Mouse (Mus musculus): Measurements from ENCODE around the gene Eif3b. TPM values are rescaled to one million over a fixed set of nuclear protein-coding genes. Genes with fewer than 3 reads are reported as not detected.

The Eif3b gene
- polyA plus RNA-seq, 1 experiment: 74.3 TPM

DNA sequence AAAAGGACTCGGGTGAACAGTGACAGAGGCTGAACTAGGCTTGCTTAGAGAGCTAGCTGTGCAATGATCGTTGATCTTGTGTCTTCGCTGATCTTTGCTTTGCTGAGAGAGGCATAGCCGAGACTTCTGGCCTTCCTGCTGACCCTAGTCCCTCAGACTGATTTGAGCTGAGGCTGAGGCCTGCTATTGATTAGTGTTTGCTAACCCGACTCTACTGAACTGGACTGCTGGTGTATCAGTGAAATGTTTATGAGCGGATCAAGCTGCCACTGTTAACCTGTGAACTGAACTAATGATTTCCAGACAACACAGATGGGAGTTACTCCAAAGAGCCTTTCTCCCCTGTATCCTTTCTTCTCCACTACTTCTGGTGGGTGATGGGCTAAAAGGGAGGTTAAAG lies 14.0 kb upstream of the Eif3b start:
- whole genome bisulfite sequencing: 81% methylated on average over 6 of the region's 6 CpGs
- no peak overlapping the region for H3K27ac ChIP-seq (ENCODE audit: insufficient read depth, low read length)
- H3K4me1 ChIP-seq (ENCODE audit: control insufficient read depth, insufficient read depth, low read length): no peaks in the 10 kb centered on the region
- TF ChIP-seq CTCF (IDR thresholded peaks at IDR 0.05; ENCODE audit: borderline replicate concordance, insufficient read depth, low read depth, low read length) (no peak), POLR2A (IDR thresholded peaks at IDR 0.05; ENCODE audit: borderline replicate concordance, insufficient read depth, low read length) (no peak)
- no peaks in the 10 kb centered on the region for H3K27me3 ChIP-seq (ENCODE audit: control insufficient read depth, insufficient read depth, low read length)
- DNase-seq: no peak
- no peak overlapping the region for H3K4me3 ChIP-seq (replicated peaks; ENCODE audit: insufficient read depth, low read depth, low read length)

DNA sequence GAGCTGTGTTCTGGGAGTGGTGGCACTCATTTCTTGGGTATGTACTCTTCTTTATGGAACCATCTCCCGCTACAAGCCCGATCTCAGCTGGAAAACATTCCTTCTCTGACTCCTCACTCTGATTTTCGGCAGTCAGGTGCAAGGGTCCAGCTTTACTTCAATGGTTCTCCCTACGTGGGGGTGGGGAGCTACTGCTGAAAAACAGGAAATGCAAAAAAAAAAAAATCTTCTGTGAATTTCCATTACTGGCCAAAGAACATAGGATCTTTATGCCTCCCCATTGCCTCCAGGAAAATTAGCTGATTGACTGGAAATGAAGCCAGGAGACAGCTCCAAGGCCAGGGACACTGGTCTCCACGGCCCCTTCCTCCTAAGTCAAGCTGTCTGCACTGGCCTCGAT lies 12.5 kb upstream of the Eif3b start:
- 65% methylated on average over 6 of the region's 6 CpGs for WGBS

DNA sequence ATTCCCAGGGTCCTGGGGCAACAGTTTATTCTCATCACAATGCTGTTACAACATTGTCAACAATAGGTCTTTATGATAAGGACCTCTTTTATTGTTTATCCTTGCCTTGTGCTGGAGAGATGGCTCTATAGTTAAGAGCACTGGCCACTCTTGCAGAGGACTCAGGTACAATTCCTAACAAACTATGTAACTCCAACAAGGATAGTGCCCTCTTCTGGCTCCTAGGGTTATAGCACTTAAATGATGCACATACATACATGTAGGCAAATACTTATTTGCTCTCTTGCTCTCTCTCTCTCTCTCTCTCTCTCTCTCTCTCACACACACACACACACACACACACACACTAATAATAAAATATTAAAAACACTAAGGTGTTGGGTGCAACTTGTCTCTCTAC lies 10.3 kb upstream of the Eif3b start:
- no peak overlapping the region for H3K27ac ChIP-seq (ENCODE audit: insufficient read depth, low read length)
- no peak overlapping the region for H3K4me3 ChIP-seq (replicated peaks; ENCODE audit: insufficient read depth, low read depth, low read length)
- no peak for TF ChIP-seq CTCF (IDR thresholded peaks at IDR 0.05; ENCODE audit: borderline replicate concordance, insufficient read depth, low read depth, low read length)
- no peak for DNase-seq
- no peaks in the 10 kb centered on the region for H3K4me1 ChIP-seq (ENCODE audit: control insufficient read depth, insufficient read depth, low read length)
- no peaks in the 10 kb centered on the region for H3K27me3 ChIP-seq (ENCODE audit: control insufficient read depth, insufficient read depth, low read length)

More for the DNA sequence above, 12.5 kb upstream of the Eif3b start:
- no peak for TF ChIP-seq POLR2A (IDR thresholded peaks at IDR 0.05; ENCODE audit: borderline replicate concordance, insufficient read depth, low read length)
- no peak for TF ChIP-seq CTCF (IDR thresholded peaks at IDR 0.05; ENCODE audit: borderline replicate concordance, insufficient read depth, low read depth, low read length)
- Histone ChIP-seq H3K4me1 (ENCODE audit: control insufficient read depth, insufficient read depth, low read length) (no peaks in the 10 kb centered on the region), H3K4me3 (replicated peaks; ENCODE audit: insufficient read depth, low read depth, low read length) (no peak overlapping the region), H3K27ac (ENCODE audit: insufficient read depth, low read length) (no peak overlapping the region), H3K27me3 (ENCODE audit: control insufficient read depth, insufficient read depth, low read length) (no peaks in the 10 kb centered on the region)
- no peak for DNase-seq

DNA sequence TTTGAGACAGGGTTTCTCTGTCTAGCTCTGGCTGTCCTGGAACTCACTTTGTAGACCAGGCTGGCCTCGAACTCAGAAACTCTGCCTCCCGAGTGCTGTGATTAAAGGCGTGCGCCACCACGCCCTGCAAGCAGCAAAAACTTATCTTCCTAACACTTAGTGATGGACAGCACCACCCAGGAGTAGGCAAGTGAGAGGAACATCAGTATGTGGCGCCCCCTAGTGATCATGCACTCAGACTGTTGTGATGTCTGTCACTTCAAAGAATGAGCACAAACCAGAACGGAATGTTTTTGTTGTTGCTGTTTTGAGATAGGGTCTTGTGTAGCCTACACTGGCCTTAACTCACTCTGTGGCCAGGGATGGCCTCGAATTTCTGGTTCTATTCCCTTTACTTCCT lies 7.8 kb upstream of the Eif3b start:
- peak; percentile 27 to 44 for DNase-seq
- 33% methylated on average over 8 of the region's 8 CpGs for WGBS
- Histone ChIP-seq H3K4me1 (ENCODE audit: control insufficient read depth, insufficient read depth, low read length) (no peaks in the 10 kb centered on the region), H3K4me3 (replicated peaks; ENCODE audit: insufficient read depth, low read depth, low read length) (no peak overlapping the region), H3K27ac (ENCODE audit: insufficient read depth, low read length) (no peak overlapping the region), H3K27me3 (ENCODE audit: control insufficient read depth, insufficient read depth, low read length) (no peaks in the 10 kb centered on the region)
- TF ChIP-seq CTCF (IDR thresholded peaks at IDR 0.05; ENCODE audit: borderline replicate concordance, insufficient read depth, low read depth, low read length) (peak; percentile 56; the same call in 1 of the 2 replicates), POLR2A (IDR thresholded peaks at IDR 0.05; ENCODE audit: borderline replicate concordance, insufficient read depth, low read length) (no peak)

DNA sequence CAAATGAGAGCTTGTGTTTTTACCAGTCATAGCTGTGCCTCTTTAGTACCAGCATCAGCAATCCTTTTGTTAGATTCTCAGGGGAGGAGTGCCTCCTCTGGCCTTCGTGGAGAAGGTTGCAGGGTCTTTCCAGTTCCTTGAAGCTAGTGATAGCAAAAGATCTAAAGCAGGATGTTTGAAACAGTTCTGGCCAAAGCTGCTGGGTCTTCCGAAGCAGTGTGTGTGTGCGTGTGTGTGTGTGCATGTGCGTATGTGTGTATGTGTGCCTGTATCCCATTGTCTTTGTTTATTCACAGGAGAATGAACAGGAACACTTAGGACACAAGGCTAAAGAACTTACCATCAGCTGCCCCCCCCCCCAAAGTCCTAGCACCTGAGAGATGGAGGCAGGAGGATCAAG lies 4.5 kb upstream of the Eif3b start:
- Histone ChIP-seq H3K4me3 (replicated peaks; ENCODE audit: insufficient read depth, low read depth, low read length) (no peak overlapping the region), H3K4me1 (ENCODE audit: control insufficient read depth, insufficient read depth, low read length) (no peaks in the 10 kb centered on the region), H3K27ac (ENCODE audit: insufficient read depth, low read length) (no peak overlapping the region), H3K27me3 (ENCODE audit: control insufficient read depth, insufficient read depth, low read length) (no peaks in the 10 kb centered on the region)
- WGBS: 67% methylated on average over 4 of the region's 4 CpGs
- TF ChIP-seq CTCF (IDR thresholded peaks at IDR 0.05; ENCODE audit: borderline replicate concordance, insufficient read depth, low read depth, low read length): no peak
- TF ChIP-seq POLR2A (IDR thresholded peaks at IDR 0.05; ENCODE audit: borderline replicate concordance, insufficient read depth, low read length): no peak
- no peak for DNase-seq

DNA sequence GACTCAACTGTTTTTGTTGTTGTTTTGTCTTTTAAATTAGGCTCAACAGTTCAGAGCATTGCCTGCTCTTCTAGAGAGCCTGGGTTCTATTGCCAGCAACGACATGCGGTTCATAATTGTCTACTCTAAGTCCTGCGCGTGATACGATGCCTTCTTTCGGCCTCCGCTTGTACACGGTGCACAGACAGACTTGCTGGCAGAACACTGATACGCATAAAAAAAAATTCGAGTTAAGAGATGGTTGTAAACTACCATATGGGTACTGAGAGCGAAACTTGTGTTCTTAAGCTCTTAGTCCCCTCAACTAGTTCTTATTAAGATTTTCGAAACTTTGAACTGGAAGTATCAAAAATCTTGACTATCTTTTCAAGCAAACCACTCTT lies 1.0 kb upstream of the Eif3b start:
- DNase-seq: no peak
- under 1% methylated on average over 12 of the region's 12 CpGs for WGBS

DNA sequence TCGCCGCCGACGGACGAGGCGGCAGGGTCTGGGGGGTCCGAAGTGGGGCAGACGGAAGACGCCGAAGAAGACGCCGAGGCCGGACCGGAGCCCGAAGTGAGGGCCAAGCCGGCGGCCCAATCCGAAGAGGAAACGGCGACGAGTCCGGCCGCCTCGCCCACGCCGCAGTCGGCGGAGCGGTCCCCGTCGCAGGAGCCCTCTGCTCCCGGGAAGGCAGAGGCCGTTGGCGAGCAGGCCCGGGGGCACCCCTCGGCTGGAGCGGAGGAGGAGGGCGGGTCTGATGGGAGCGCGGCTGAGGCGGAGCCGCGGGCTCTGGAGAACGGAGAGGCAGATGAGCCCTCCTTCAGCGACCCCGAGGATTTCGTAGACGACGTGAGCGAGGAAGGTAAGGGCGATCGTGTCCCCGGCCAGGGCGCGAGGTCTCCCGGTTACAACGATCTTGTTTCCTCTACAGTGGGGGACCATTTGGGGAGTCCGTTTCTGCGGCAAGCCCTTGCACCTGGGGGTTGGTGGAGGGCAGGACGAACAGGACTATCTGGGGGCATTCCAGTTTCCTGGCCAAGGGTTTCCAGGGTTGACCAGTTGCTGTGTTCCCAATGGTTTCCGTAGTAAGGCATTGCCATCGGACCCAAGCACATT lies 433 bp downstream of the Eif3b start:
- peak overlapping the region; percentile 52; the same call in 1 of the 2 replicates for H3K27ac ChIP-seq (ENCODE audit: insufficient read depth, low read length)
- WGBS: under 1% methylated on average over 62 of the region's 62 CpGs
- H3K4me1 ChIP-seq (ENCODE audit: control insufficient read depth, insufficient read depth, low read length): peaks cover 11% of the 10 kb centered on the region
- DNase-seq: peak in 1 of 2 experiments; percentile 18
- peak overlapping the region; percentile 95 for H3K4me3 ChIP-seq (replicated peaks; ENCODE audit: insufficient read depth, low read depth, low read length)
- no peak for TF ChIP-seq POLR2A (IDR thresholded peaks at IDR 0.05; ENCODE audit: borderline replicate concordance, insufficient read depth, low read length)
- no peak for TF ChIP-seq CTCF (IDR thresholded peaks at IDR 0.05; ENCODE audit: borderline replicate concordance, insufficient read depth, low read depth, low read length)
- H3K27me3 ChIP-seq (ENCODE audit: control insufficient read depth, insufficient read depth, low read length): no peaks in the 10 kb centered on the region

More for the DNA sequence above, 1.0 kb upstream of the Eif3b start:
- TF ChIP-seq CTCF (IDR thresholded peaks at IDR 0.05; ENCODE audit: borderline replicate concordance, insufficient read depth, low read depth, low read length): no peak
- no peak for TF ChIP-seq POLR2A (IDR thresholded peaks at IDR 0.05; ENCODE audit: borderline replicate concordance, insufficient read depth, low read length)
- Histone ChIP-seq H3K27me3 (ENCODE audit: control insufficient read depth, insufficient read depth, low read length) (no peaks in the 10 kb centered on the region), H3K4me3 (replicated peaks; ENCODE audit: insufficient read depth, low read depth, low read length) (peak overlapping the region; percentile 95), H3K27ac (ENCODE audit: insufficient read depth, low read length) (peak overlapping the region; percentile 79), H3K4me1 (ENCODE audit: control insufficient read depth, insufficient read depth, low read length) (peaks cover 7% of the 10 kb centered on the region; the same call in 1 of the 2 replicates)

DNA sequence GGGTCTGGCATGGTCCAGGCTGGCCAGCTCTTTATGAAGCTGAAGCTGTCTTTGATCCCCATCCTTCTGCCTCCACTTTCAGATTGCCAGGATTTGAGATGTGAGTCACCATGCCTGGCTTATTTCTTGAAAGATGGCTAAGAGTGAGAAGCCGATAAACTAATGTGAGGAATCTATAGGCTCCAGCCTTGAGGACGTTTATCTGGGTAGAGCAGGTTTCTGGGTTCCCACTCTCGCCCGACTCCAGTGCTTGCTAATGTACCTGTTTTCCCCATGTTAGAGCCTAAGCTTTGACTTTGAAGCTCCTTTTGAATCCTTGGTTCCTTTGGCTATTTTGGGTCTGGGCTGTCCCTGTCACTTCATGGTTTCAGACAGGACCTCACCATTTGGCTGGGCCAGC lies 1.5 kb downstream of the Eif3b start:
- Histone ChIP-seq H3K27me3 (ENCODE audit: control insufficient read depth, insufficient read depth, low read length) (no peaks in the 10 kb centered on the region), H3K27ac (ENCODE audit: insufficient read depth, low read length) (no peak overlapping the region), H3K4me1 (ENCODE audit: control insufficient read depth, insufficient read depth, low read length) (peaks cover 11% of the 10 kb centered on the region), H3K4me3 (replicated peaks; ENCODE audit: insufficient read depth, low read depth, low read length) (peak overlapping the region; percentile 95)
- 54% methylated on average over 4 of the region's 4 CpGs for whole genome bisulfite sequencing
- TF ChIP-seq POLR2A (IDR thresholded peaks at IDR 0.05; ENCODE audit: borderline replicate concordance, insufficient read depth, low read length) (no peak), CTCF (IDR thresholded peaks at IDR 0.05; ENCODE audit: borderline replicate concordance, insufficient read depth, low read depth, low read length) (no peak)
- no peak for DNase-seq

All from cerebellum, adult 2 months (tissue).